Mouse (Mus musculus) lung, postnatal 0 days (tissue): ENCODE results near the gene Dgkb. TPM values are rescaled to one million over a fixed set of nuclear protein-coding genes. Genes with fewer than 3 reads are reported as not detected.

ENCODE experiments used
- ATAC-seq: fragments of 200-750 bp; cut with Nextera tagmentation; 2 replicates; pipeline ENCODE4 v1.8.0; 2017; ENCODE audit warnings: moderate library complexity
- DNase-seq: peaks from one replicate; pipeline ENCODE4 v3.0.0-alpha.2; 2016; ENCODE audit warnings: low spot score
- H3K27ac ChIP-seq: fragments of 300-500 bp; sonication (generic); 2 replicates; pipeline ENCODE4 v1.5.1; 2014; ENCODE audit warnings: antibody characterized with exemption, mild to moderate bottlenecking, low read length, mixed read lengths
- H3K27me3 ChIP-seq: fragments of 300-500 bp; sonication (generic); replicated peaks from 2 replicates; pipeline ENCODE4 v1.6.1; 2014; ENCODE audit warnings: low read length, mixed read lengths; ENCODE audit not compliant: insufficient read depth
- H3K36me3 ChIP-seq: fragments of 300-500 bp; sonication (generic); 2 replicates; pipeline ENCODE4 v1.6.1; 2014; ENCODE audit warnings: low read length, mixed read lengths; ENCODE audit not compliant: insufficient read depth
- H3K4me1 ChIP-seq: fragments of 300-500 bp; sonication (generic); 2 replicates; pipeline ENCODE4 v1.6.1; 2014; ENCODE audit warnings: antibody characterized with exemption, low read depth, low read length, mixed read lengths; ENCODE audit not compliant: insufficient read depth
- H3K4me2 ChIP-seq: fragments of 300-500 bp; sonication (generic); replicated peaks from 2 replicates; pipeline ENCODE4 v1.6.1; 2014; ENCODE audit warnings: low read depth, mild to moderate bottlenecking, low read length, moderate library complexity, mixed read lengths
- H3K4me3 ChIP-seq: fragments of 300-500 bp; sonication (generic); 2 replicates; pipeline ENCODE4 v1.5.1; 2014; ENCODE audit warnings: low read depth, low read length
- H3K9ac ChIP-seq: fragments of 300-500 bp; sonication (generic); replicated peaks from 2 replicates; pipeline ENCODE4 v1.6.1; 2014; ENCODE audit warnings: low read depth, mild to moderate bottlenecking
- H3K9me3 ChIP-seq: fragments of 300-500 bp; sonication (generic); 2 replicates; pipeline ENCODE4 v1.6.1; 2016; ENCODE audit warnings: low read length, mixed read lengths
- CTCF ChIP-seq: IDR thresholded peaks from 2 replicates; pipeline ENCODE4 v1.5.1; 2016; ENCODE audit warnings: antibody characterized with exemption, mild to moderate bottlenecking
- EP300 ChIP-seq: IDR thresholded peaks from 2 replicates; pipeline ENCODE4 v1.6.1; 2016; ENCODE audit warnings: antibody characterized with exemption, mild to moderate bottlenecking, control low read depth
- WGBS: fragments of 180-500 bp; shearing (Covaris S2); extraction: QIAGEN DNeasy Blood & Tissue Kit; methylation state at CpG from one replicate; pipeline ENCODE4 v1.1.7; 2014; 5-methylcytosine and 5-hydroxymethylcytosine counted together
- polyA plus RNA-seq: library from polyadenylated mRNA; unstranded; fragments of >200 nt; fragmentation: Nextera tagmentation; extraction: Ambion mirVana; gene quantifications from 2 replicates; pipeline ENCODE4 v1.2.1, GENCODE M21; 2015

Dgkb gene
- polyA plus RNA-seq, 1 experiment from 2014 or later: 3.5 TPM

DNA sequence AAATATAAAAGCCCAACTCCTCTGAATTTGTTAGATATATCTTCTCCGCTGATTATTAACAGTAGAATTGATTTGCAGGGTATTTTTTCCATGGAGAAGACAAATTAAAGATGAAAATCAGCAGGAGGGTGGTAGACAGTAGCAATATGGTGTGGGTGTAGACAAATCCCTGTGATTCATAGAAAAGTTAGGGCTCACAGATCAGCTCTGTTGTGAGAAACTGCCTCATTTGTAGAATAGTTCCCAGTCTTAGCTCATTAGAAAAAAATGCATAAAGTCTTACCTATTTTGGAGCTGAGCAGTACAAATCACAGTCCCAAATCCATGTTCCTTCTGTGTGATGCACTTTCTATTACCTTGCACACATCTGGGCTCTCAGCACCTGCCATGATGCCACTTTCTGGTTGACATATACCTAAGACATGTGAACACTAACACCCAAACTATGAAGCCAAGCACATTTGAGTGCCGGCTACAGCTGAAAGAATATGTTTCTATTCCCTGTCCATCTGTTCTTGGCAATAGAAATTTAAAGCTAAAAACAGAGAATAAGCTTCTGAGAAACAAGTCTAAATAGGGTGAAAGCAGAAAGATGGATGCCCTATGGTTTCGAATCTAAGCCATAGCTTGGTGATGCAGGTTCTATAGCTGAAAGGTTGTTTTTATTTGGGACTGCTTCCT, 782.8 kb downstream of the Dgkb start:
- Histone ChIP-seq H3K27me3 (no peaks in the 10 kb centered on the region), H3K9ac (no peak overlapping the region), H3K4me1 (no peaks in the 10 kb centered on the region), H3K9me3 (no peaks in the 10 kb centered on the region), H3K27ac (no peak overlapping the region), H3K36me3 (no peaks in the 10 kb centered on the region), H3K4me3 (no peak overlapping the region), H3K4me2 (no peak overlapping the region)
- DNase-seq: no peak
- no peak for ATAC-seq
- no peak for TF ChIP-seq CTCF
- TF ChIP-seq EP300: no peak
- 85% methylated on average over 3 of the region's 3 CpGs for WGBS

DNA sequence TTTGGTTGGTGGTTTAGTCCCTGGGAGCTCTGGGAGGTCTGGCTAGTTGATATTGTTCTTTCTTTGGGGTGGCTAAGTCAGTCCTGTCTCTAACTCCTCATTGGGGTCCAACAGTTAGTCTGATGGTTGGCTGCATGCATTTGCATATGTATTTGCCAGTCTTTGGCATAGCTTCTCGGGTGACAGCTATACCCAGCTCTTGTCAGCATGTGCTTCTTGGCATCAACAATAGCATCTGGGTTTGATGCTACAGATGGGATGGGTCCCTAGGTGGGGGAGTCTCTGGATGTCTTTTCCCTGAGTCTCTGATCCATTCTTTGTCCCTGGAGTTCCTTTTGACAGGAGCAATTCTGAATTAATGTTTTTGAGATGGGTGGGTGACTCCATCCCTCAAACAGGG, 790.6 kb downstream of the Dgkb start:
- Histone ChIP-seq H3K9ac (no peak overlapping the region), H3K27me3 (no peaks in the 10 kb centered on the region), H3K9me3 (no peaks in the 10 kb centered on the region), H3K36me3 (no peaks in the 10 kb centered on the region), H3K4me2 (no peak overlapping the region), H3K27ac (no peak overlapping the region), H3K4me3 (no peak overlapping the region), H3K4me1 (no peaks in the 10 kb centered on the region)
- 71% methylated on average over 1 of the region's 1 CpGs for WGBS
- DNase-seq: no peak
- no peak for ATAC-seq
- TF ChIP-seq CTCF (no peak), EP300 (no peak)

DNA sequence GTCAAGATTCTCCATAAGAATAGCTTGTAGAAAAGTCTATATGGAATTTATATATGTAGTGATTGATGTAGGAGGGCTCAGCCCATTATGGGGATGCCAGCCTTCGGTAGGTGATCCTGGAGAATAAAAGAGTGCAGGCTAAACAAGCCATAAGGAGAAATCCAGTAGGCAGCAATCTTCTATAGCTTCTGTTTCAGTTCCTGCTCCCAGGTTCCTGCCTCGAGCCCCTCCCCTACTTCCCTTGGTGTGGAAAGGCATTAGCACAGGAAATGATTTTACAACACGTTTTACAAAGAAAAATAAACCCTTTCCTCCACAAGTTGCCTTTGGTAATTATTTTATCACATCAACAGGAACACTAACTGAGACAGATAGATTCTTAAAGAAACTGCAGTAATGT, 850.7 kb downstream of the Dgkb start:
- Histone ChIP-seq H3K36me3 (no peaks in the 10 kb centered on the region), H3K4me2 (no peak overlapping the region), H3K4me1 (no peaks in the 10 kb centered on the region), H3K4me3 (no peak overlapping the region), H3K27me3 (no peaks in the 10 kb centered on the region), H3K27ac (no peak overlapping the region), H3K9ac (no peak overlapping the region), H3K9me3 (no peaks in the 10 kb centered on the region)
- TF ChIP-seq EP300 (no peak), CTCF (no peak)
- ATAC-seq: no peak
- no peak for DNase-seq
- 51% methylated on average over 3 of the region's 3 CpGs for WGBS
